Mouse (Mus musculus): ENCODE measurements around the gene Hps4. TPM values are rescaled to one million over a fixed set of nuclear protein-coding genes. Genes with fewer than 3 reads are reported as not detected.

Hps4 gene
- total RNA-seq, 2 experiments from 2014 or later: 24.3 to 29.3 TPM

- DNase-seq (ENCODE audit: low spot score in 2 of 2): no peak
- intact Hi-C loops (cut with DNase I): no loop called here
These were observed 13.4 kb downstream of the Hps4 start for GRCm38 (mm10) chr5:112356322-112356721.

GRCm38 (mm10) chr5:112359520-112359919, 16.6 kb downstream of the Hps4 start:
- no peak for DNase-seq (ENCODE audit: low spot score in 2 of 2)
- intact Hi-C loops (cut with DNase I): no loop called here

GRCm38 (mm10) chr5:112360077-112360476, 17.2 kb downstream of the Hps4 start:
- no peak for DNase-seq (ENCODE audit: low spot score in 2 of 2)
- intact Hi-C loops (cut with DNase I): loop anchor here (10.0 kb wide), 1 partner anchor 65 kb away; no protein-coding TSS in a partner anchor

- DNase-seq (ENCODE audit: low spot score in 2 of 2): no peak
- intact Hi-C loops (cut with DNase I): loop anchor here (10.0 kb wide), 1 partner anchor 61 kb away; no protein-coding TSS in a partner anchor
These were observed 21.4 kb downstream of the Hps4 start for GRCm38 (mm10) chr5:112364184-112364797.

- intact Hi-C loops (cut with DNase I): loop anchor here (10.0 kb wide), 1 partner anchor 58 kb away; no protein-coding TSS in a partner anchor
- no peak for DNase-seq (ENCODE audit: low spot score in 2 of 2)
These were observed 24.0 kb downstream of the Hps4 start for GRCm38 (mm10) chr5:112366879-112367278.

GRCm38 (mm10) chr5:112367338-112367737, 24.5 kb downstream of the Hps4 start:
- no peak for DNase-seq (ENCODE audit: low spot score in 2 of 2)
- intact Hi-C loops (cut with DNase I): loop anchor here (10.0 kb wide), 1 partner anchor 57 kb away; no protein-coding TSS in a partner anchor

- intact Hi-C loops (cut with DNase I): loop anchor here (10.0 kb wide), 1 partner anchor 57 kb away; no protein-coding TSS in a partner anchor
- DNase-seq (ENCODE audit: low spot score in 2 of 2): peak in 1 of 2 experiments; percentile 66
These were observed 25.0 kb downstream of the Hps4 start for GRCm38 (mm10) chr5:112367929-112368328.

GRCm38 (mm10) chr5:112368666-112369065, 25.8 kb downstream of the Hps4 start:
- intact Hi-C loops (cut with DNase I): loop anchor here (10.0 kb wide), 1 partner anchor 56 kb away; no protein-coding TSS in a partner anchor
- DNase-seq (ENCODE audit: low spot score in 2 of 2): no peak

- no peak for DNase-seq (ENCODE audit: low spot score in 2 of 2)
- intact Hi-C loops (cut with DNase I): loop anchor here (10.0 kb wide), 1 partner anchor 55 kb away; no protein-coding TSS in a partner anchor
These were observed 26.4 kb downstream of the Hps4 start for GRCm38 (mm10) chr5:112369326-112369725.

GRCm38 (mm10) chr5:112370236-112370813, 27.4 kb downstream of the Hps4 start:
- no peak for DNase-seq (ENCODE audit: low spot score in 2 of 2)
- intact Hi-C loops (cut with DNase I): no loop called here

GRCm38 (mm10) chr5:112371933-112372332, 29.1 kb downstream of the Hps4 start:
- DNase-seq (ENCODE audit: low spot score in 2 of 2): peak; percentile 79 to 88
- intact Hi-C loops (cut with DNase I): no loop called here

GRCm38 (mm10) chr5:112376111-112376510, 33.2 kb downstream of the Hps4 start:
- intact Hi-C loops (cut with DNase I): no loop called here
- DNase-seq (ENCODE audit: low spot score in 2 of 2): no peak

- intact Hi-C loops (cut with DNase I): no loop called here
- no peak for DNase-seq (ENCODE audit: low spot score in 2 of 2)
These were observed 34.5 kb downstream of the Hps4 start for GRCm38 (mm10) chr5:112377380-112377779.

GRCm38 (mm10) chr5:112378716-112379115, 35.8 kb downstream of the Hps4 start:
- DNase-seq (ENCODE audit: low spot score in 2 of 2): no peak
- intact Hi-C loops (cut with DNase I): no loop called here

GRCm38 (mm10) chr5:112381154-112381553, 38.3 kb downstream of the Hps4 start:
- intact Hi-C loops (cut with DNase I): no loop called here
- no peak for DNase-seq (ENCODE audit: low spot score in 2 of 2)

- intact Hi-C loops (cut with DNase I): no loop called here
These were observed 39.2 kb downstream of the Hps4 start for GRCm38 (mm10) chr5:112382042-112382441.

GRCm38 (mm10) chr5:112382641-112383330, 39.9 kb downstream of the Hps4 start:
- intact Hi-C loops (cut with DNase I): no loop called here
- DNase-seq (ENCODE audit: low spot score in 2 of 2): peak; percentile 60 to 78

More at GRCm38 (mm10) chr5:112382042-112382441, 39.2 kb downstream of the Hps4 start:
- DNase-seq (ENCODE audit: low spot score in 2 of 2): no peak

- DNase-seq (ENCODE audit: low spot score in 2 of 2): no peak
- intact Hi-C loops (cut with DNase I): no loop called here
These were observed 42.1 kb downstream of the Hps4 start for GRCm38 (mm10) chr5:112384805-112385472.

- intact Hi-C loops (cut with DNase I): no loop called here
- DNase-seq (ENCODE audit: low spot score in 2 of 2): no peak
These were observed 43.1 kb downstream of the Hps4 start for GRCm38 (mm10) chr5:112385973-112386372.

- intact Hi-C loops (cut with DNase I): no loop called here
- DNase-seq (ENCODE audit: low spot score in 2 of 2): peak in 1 of 2 experiments; percentile 61
These were observed 46.5 kb downstream of the Hps4 start for GRCm38 (mm10) chr5:112389352-112389751.
